Mouse (Mus musculus) stomach, postnatal 0 days (tissue): ENCODE data around the gene Gm30191.

Experiments used
- CTCF ChIP-seq: IDR thresholded peaks from 2 replicates; pipeline ENCODE4 v1.5.1; 2016; ENCODE audit warnings: antibody characterized with exemption, low read depth, mild to moderate bottlenecking, moderate library complexity
- EP300 ChIP-seq: optimal IDR thresholded peaks from 2 replicates; pipeline ENCODE3; 2016; ENCODE audit warnings: antibody characterized with exemption

GRCm38 (mm10) chr4:134287575-134288025, 40.9 kb downstream of the Gm30191 start, which contains the start of gene Pdik1l:
- TF ChIP-seq EP300 (no peak), CTCF (0 out of 2 replicates have a peak, but pooled peaks have one; percentile 6)
